Mouse (Mus musculus) heart, embryonic 12.5 days (tissue): ENCODE results near the gene Gm14862. TPM values are rescaled to one million over a fixed set of nuclear protein-coding genes. Genes with fewer than 3 reads are reported as not detected.
A peak's percentile ranks its signal among the peaks of the same experiment; 100 is the strongest.

Source experiments
- ATAC-seq: fragments of 200-750 bp; cut with Nextera tagmentation; 2 replicates; pipeline ENCODE4 v1.8.0; 2017; ENCODE audit warnings: moderate TSS enrichment, moderate library complexity; ENCODE audit not compliant: insufficient number of reproducible peaks, low FRiP score
- H3K27ac ChIP-seq: fragments of 300-500 bp; sonication (generic); 2 replicates; pipeline ENCODE4 v1.5.1; 2016; ENCODE audit warnings: mild to moderate bottlenecking, moderate library complexity; ENCODE audit not compliant: poor library complexity, severe bottlenecking
- H3K27me3 ChIP-seq: fragments of 300-500 bp; sonication (generic); replicated peaks from 2 replicates; pipeline ENCODE4 v1.6.1; 2016; ENCODE audit warnings: mild to moderate bottlenecking, moderate library complexity
- H3K36me3 ChIP-seq: fragments of 300-500 bp; sonication (generic); 2 replicates; pipeline ENCODE4 v1.6.1; 2016; ENCODE audit warnings: mild to moderate bottlenecking, moderate library complexity
- H3K4me1 ChIP-seq: fragments of 300-500 bp; sonication (generic); replicated peaks from 2 replicates; pipeline ENCODE4 v1.6.1; 2016; ENCODE audit warnings: mild to moderate bottlenecking
- H3K4me2 ChIP-seq: fragments of 300-500 bp; sonication (generic); 2 replicates; pipeline ENCODE4 v1.6.1; 2016; ENCODE audit warnings: mild to moderate bottlenecking, moderate library complexity
- H3K4me3 ChIP-seq: fragments of 300-500 bp; sonication (generic); 2 replicates; pipeline ENCODE4 v1.5.1; 2016; ENCODE audit warnings: mild to moderate bottlenecking
- H3K9ac ChIP-seq: fragments of 300-500 bp; sonication (generic); 2 replicates; pipeline ENCODE4 v1.6.1; 2016; ENCODE audit warnings: mild to moderate bottlenecking, moderate library complexity
- H3K9me3 ChIP-seq: fragments of 300-500 bp; sonication (generic); replicated peaks from 2 replicates; pipeline ENCODE4 v1.6.1; 2016; ENCODE audit warnings: mild to moderate bottlenecking, moderate library complexity
- WGBS: fragments of 180-500 bp; shearing (Covaris S2); methylation state at CpG from one replicate; pipeline ENCODE4 v1.1.7; 2016; 5-methylcytosine and 5-hydroxymethylcytosine counted together
- polyA plus RNA-seq: library from polyadenylated mRNA; unstranded; fragments of >200 nt; fragmentation: Nextera tagmentation; extraction: Ambion mirVana; gene quantifications from 2 replicates; pipeline ENCODE4 v1.2.1, GENCODE M21; 2016

Gm14862 gene
- polyA plus RNA-seq, 1 experiment from 2014 or later = 0.89 TPM

DNA sequence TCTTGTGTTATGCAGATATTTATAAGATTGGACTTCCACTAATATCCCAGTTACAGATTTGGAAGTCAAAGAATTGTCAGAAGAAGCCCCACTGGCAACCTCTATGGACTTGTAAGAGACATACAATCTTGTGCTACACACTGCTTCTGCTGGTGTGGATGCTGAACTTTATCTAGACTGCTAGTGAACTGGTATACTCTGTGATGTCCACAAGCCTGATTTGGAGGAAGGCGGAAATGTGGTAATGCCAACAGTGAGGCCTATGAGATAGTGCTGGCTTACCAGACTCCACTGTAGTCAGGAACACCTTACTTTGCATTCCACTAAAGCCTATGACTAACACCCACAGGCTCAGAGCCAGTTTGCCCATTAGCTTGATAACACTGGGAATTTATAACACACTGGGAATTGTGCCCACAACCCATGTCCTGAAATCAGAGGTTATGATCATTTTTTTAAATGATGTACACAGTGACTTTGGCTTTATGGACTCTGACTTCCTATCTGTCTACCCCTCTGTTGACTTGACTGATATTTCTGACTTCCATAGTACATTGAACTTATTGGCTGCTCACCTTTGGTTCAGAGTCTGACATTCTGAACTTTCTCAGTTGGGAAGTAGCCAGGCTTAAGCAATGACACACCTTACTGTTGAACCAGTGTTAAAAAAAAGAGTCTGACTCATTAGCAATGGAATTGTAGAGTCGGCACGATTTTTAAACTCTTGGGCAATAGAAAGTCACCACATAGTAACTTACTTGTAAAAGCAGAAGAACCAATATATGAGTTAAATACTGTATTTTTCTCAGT is 34.1 kb downstream of the Gm14862 start:
- ATAC-seq = no peak
- H3K9me3 ChIP-seq = no peaks in the 10 kb centered on the region
- H3K36me3 ChIP-seq = no peaks in the 10 kb centered on the region
- no peaks in the 10 kb centered on the region for H3K27me3 ChIP-seq
- no peak overlapping the region for H3K9ac ChIP-seq
- H3K4me2 ChIP-seq = no peak overlapping the region
- H3K4me1 ChIP-seq = no peaks in the 10 kb centered on the region
- WGBS = 88% methylated on average over 3 of the region's 3 CpGs
- H3K4me3 ChIP-seq = no peak overlapping the region
- no peak overlapping the region for H3K27ac ChIP-seq

DNA sequence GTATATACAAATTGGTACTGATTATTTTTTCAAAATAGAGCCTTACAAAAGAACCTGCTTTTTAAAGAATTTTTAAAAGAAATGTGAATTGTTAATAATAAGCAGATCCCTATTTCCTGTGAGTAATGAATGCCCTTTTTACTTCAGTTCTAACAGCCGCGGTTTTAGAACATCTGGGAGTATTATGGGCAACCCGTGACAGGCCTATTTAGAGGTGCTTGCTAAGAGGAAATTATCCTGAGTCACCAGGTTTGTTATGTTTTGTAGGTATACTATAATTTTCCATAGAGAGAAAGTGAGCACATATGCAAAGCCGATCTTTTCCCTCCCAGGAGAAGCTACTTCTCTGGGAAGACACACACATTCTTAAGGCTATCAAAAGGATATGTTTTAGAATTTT is 35.0 kb downstream of the Gm14862 start:
- no peaks in the 10 kb centered on the region for H3K9me3 ChIP-seq
- H3K36me3 ChIP-seq = no peaks in the 10 kb centered on the region
- no peak overlapping the region for H3K27ac ChIP-seq
- 78% methylated on average over 4 of the region's 4 CpGs for WGBS
- no peak overlapping the region for H3K9ac ChIP-seq
- no peak overlapping the region for H3K4me3 ChIP-seq
- H3K4me2 ChIP-seq = no peak overlapping the region
- H3K4me1 ChIP-seq = no peaks in the 10 kb centered on the region
- H3K27me3 ChIP-seq = no peaks in the 10 kb centered on the region
- no peak for ATAC-seq

DNA sequence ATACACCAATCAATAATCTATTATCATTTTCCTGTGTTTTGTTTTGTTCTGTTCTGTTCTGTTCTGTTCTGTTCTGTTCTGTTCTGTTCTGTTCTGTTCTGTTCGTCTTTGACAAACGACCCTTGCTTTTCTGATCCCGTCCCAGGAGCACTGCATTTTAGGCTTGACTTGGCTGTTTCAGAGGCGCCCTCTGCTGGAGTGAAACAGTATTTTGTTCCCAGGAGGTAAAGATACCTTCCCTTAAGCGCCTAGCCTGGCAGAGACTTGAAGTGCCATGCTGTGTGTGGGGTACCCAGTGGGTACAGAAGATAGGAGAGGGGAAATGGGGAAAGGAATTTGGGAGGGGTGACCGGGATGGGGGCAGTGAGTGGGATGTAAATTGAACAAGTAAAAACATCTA is 35.5 kb downstream of the Gm14862 start:
- Histone ChIP-seq H3K27ac (no peak overlapping the region), H3K36me3 (no peaks in the 10 kb centered on the region), H3K9me3 (peaks cover under 1% of the 10 kb centered on the region; the same call in 1 of the 2 replicates), H3K4me3 (no peak overlapping the region), H3K9ac (no peak overlapping the region), H3K27me3 (no peaks in the 10 kb centered on the region), H3K4me2 (no peak overlapping the region), H3K4me1 (no peaks in the 10 kb centered on the region)
- 0 out of 2 replicates have a peak, but pooled peaks have one; percentile 53 for ATAC-seq
- 27% methylated on average over 6 of the region's 6 CpGs for WGBS

DNA sequence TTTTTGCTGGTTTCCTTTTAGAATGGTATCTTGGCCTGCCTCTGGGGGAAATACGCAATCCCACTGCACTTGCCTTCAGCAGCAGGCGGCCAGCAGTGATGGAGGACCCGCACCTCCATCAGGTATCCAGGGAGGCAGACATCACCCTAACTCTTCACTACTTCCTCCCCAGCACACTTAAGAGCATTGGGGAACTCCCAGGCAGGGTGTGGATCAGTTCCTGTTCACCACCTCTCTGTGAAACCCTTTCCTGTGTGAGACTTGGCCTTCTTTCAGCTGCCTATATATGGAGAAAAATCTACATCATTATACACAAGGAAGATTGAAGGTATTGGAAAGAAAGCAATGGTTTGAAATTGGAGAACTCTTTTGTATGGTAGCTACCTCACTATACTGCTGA is 37.1 kb downstream of the Gm14862 start:
- 78% methylated on average over 3 of the region's 3 CpGs for WGBS
- no peak for ATAC-seq

GRCm38 (mm10) chrX:9216244-9216643 is 40.5 kb downstream of the Gm14862 start:
- H3K36me3 ChIP-seq = no peaks in the 10 kb centered on the region
- H3K27ac ChIP-seq = no peak overlapping the region
- peaks cover 3% of the 10 kb centered on the region; the same call in 1 of the 2 replicates for H3K9me3 ChIP-seq
- WGBS = 90% methylated on average over 2 of the region's 2 CpGs
- H3K27me3 ChIP-seq = no peaks in the 10 kb centered on the region
- H3K4me2 ChIP-seq = no peak overlapping the region
- H3K4me1 ChIP-seq = no peaks in the 10 kb centered on the region
- no peak for ATAC-seq
- H3K4me3 ChIP-seq = no peak overlapping the region
- H3K9ac ChIP-seq = no peak overlapping the region

More for the DNA sequence above, 37.1 kb downstream of the Gm14862 start:
- H3K4me1 ChIP-seq = no peaks in the 10 kb centered on the region
- H3K9ac ChIP-seq = no peak overlapping the region
- H3K4me3 ChIP-seq = no peak overlapping the region
- H3K9me3 ChIP-seq = peaks cover 3% of the 10 kb centered on the region; the same call in 1 of the 2 replicates
- no peak overlapping the region for H3K4me2 ChIP-seq
- no peak overlapping the region for H3K27ac ChIP-seq
- H3K27me3 ChIP-seq = no peaks in the 10 kb centered on the region
- H3K36me3 ChIP-seq = no peaks in the 10 kb centered on the region

GRCm38 (mm10) chrX:9205121-9205520 is 51.6 kb downstream of the Gm14862 start:
- H3K27me3 ChIP-seq = no peaks in the 10 kb centered on the region
- no peak overlapping the region for H3K4me3 ChIP-seq
- H3K9ac ChIP-seq = no peak overlapping the region
- H3K9me3 ChIP-seq = no peaks in the 10 kb centered on the region
- H3K36me3 ChIP-seq = no peaks in the 10 kb centered on the region
- H3K4me2 ChIP-seq = no peak overlapping the region
- H3K4me1 ChIP-seq = no peaks in the 10 kb centered on the region
- H3K27ac ChIP-seq = no peak overlapping the region
- ATAC-seq = no peak
- WGBS = 65% methylated on average over 2 of the region's 2 CpGs

GRCm38 (mm10) chrX:9202781-9203405 is 53.8 kb downstream of the Gm14862 start:
- WGBS = 41% methylated on average over 7 of the region's 7 CpGs
- no peaks in the 10 kb centered on the region for H3K36me3 ChIP-seq
- no peak overlapping the region for H3K4me2 ChIP-seq
- H3K9ac ChIP-seq = no peak overlapping the region
- ATAC-seq = no peak
- no peaks in the 10 kb centered on the region for H3K4me1 ChIP-seq
- H3K4me3 ChIP-seq = no peak overlapping the region
- peaks cover 16% of the 10 kb centered on the region; the same call in 1 of the 2 replicates for H3K27me3 ChIP-seq
- no peak overlapping the region for H3K27ac ChIP-seq
- no peaks in the 10 kb centered on the region for H3K9me3 ChIP-seq

- H3K27me3 ChIP-seq = peaks cover 16% of the 10 kb centered on the region; the same call in 1 of the 2 replicates
- no peak overlapping the region for H3K27ac ChIP-seq
- 62% methylated on average over 2 of the region's 2 CpGs for WGBS
- H3K4me2 ChIP-seq = no peak overlapping the region
- H3K9me3 ChIP-seq = no peaks in the 10 kb centered on the region
- no peaks in the 10 kb centered on the region for H3K4me1 ChIP-seq
- ATAC-seq = no peak
- H3K36me3 ChIP-seq = no peaks in the 10 kb centered on the region
- H3K9ac ChIP-seq = no peak overlapping the region
- no peak overlapping the region for H3K4me3 ChIP-seq
Observed at GRCm38 (mm10) chrX:9201954-9202353, 54.7 kb downstream of the Gm14862 start.

Other genes with a start within 250 kb of the Gm14862 start
- gene Fthl17e, start 223.4 kb downstream of the Gm14862 start, polyA plus RNA-seq = not detected in 2 replicates
- not detected in 2 replicates for gene Fthl17f, start 193.9 kb downstream of the Gm14862 start, polyA plus RNA-seq
- not detected in 2 replicates for gene 4930402K13Rik, start 152.3 kb downstream of the Gm14862 start, polyA plus RNA-seq
- 0.88 and 1.1 TPM in 2 replicates for gene Lancl3, start 57.0 kb downstream of the Gm14862 start, polyA plus RNA-seq
- gene Xk, start 15.9 kb upstream of the Gm14862 start, polyA plus RNA-seq = 9.5 and 10.6 TPM in 2 replicates
- 0.83 and 1.3 TPM in 2 replicates for gene H2al1m, start 26.9 kb upstream of the Gm14862 start, polyA plus RNA-seq
- gene H2al1k, start 93.7 kb upstream of the Gm14862 start, polyA plus RNA-seq = not detected in 2 replicates
- gene Cybb, start 230.9 kb upstream of the Gm14862 start, polyA plus RNA-seq = 1.0 and 1.3 TPM in 2 replicates